Mouse (Mus musculus): ENCODE data around the gene Ppcdc. TPM values are rescaled to one million over a fixed set of nuclear protein-coding genes. Genes with fewer than 3 reads are reported as not detected.
A peak's percentile ranks its signal among the peaks of the same experiment; 100 is the strongest.

Ppcdc gene
- polyA plus RNA-seq, 1 experiment from 2014 or later: 35.2 TPM

GRCm38 (mm10) chr9:57452624-57453462 is 12.9 kb upstream of the Ppcdc start:
- no peak for TF ChIP-seq CTCF (IDR thresholded peaks at IDR 0.05)
- in situ Hi-C loops (cut with MboI; ENCODE audit: low pct_unique_long_range_greater_than_20kb): no loop called here
- DNase-seq (ENCODE audit: low read depth, low spot score) (no peak), ATAC-seq (no peak)
- ChIA-PET CTCF (no interaction called here), POLR2A (no interaction called here)
- no peaks in the 10 kb centered on the region for H3K27me3 ChIP-seq

GRCm38 (mm10) chr9:57449715-57450114 is 9.8 kb upstream of the Ppcdc start:
- DNase-seq (ENCODE audit: low read depth, low spot score) (no peak), ATAC-seq (no peak)
- no peaks in the 10 kb centered on the region for H3K27me3 ChIP-seq
- in situ Hi-C loops (cut with MboI; ENCODE audit: low pct_unique_long_range_greater_than_20kb): loop anchor here (25.0 kb wide), 1 partner anchor 512 kb away; the partner anchor contains the start of genes Imp3 and Snx33
- peak; percentile 54 for TF ChIP-seq CTCF (IDR thresholded peaks at IDR 0.05)
- CTCF ChIA-PET: interaction anchor here (0.7 to 1.5 kb wide), 3 partner anchors 11 to 190 kb away, joined by 3 to 4 read pairs (median 3); no protein-coding TSS in a partner anchor
- POLR2A ChIA-PET: no interaction called here

GRCm38 (mm10) chr9:57440620-57441019 is 696 bp upstream of the Ppcdc start:
- POLR2A ChIA-PET: interaction anchor here (1.3 kb wide), 1 partner anchor 17 kb away, joined by 3 read pairs; no protein-coding TSS in a partner anchor
- TF ChIP-seq CTCF (IDR thresholded peaks at IDR 0.05): no peak
- in situ Hi-C loops (cut with MboI; ENCODE audit: low pct_unique_long_range_greater_than_20kb): loop anchor here (25.0 kb wide), 1 partner anchor 503 kb away; the partner anchor contains the start of genes Imp3 and Snx33
- no peak for ATAC-seq
- no peak for DNase-seq (ENCODE audit: low read depth, low spot score)
- CTCF ChIA-PET: no interaction called here
- no peaks in the 10 kb centered on the region for H3K27me3 ChIP-seq

GRCm38 (mm10) chr9:57439083-57439482 is 841 bp downstream of the Ppcdc start:
- ATAC-seq (peak; percentile 33), DNase-seq (ENCODE audit: low read depth, low spot score) (no peak)
- POLR2A ChIA-PET: interaction anchor here (0.6 to 1.1 kb wide), 3 partner anchors 21 to 502 kb away, joined by 3 to 4 read pairs (median 3); partner anchors contain the start of gene 1700017B05Rik
- no peaks in the 10 kb centered on the region for H3K27me3 ChIP-seq
- in situ Hi-C loops (cut with MboI; ENCODE audit: low pct_unique_long_range_greater_than_20kb): loop anchor here (10.0 to 25.0 kb wide), 2 partner anchors 284 to 502 kb away; partner anchors contain the start of genes Commd4, Imp3 and Snx33
- TF ChIP-seq CTCF (IDR thresholded peaks at IDR 0.05): no peak
- CTCF ChIA-PET: interaction anchor here (1.9 kb wide), 1 partner anchor 180 kb away, joined by 4 read pairs; no protein-coding TSS in a partner anchor

- ChIA-PET CTCF (interaction anchor here (0.6 to 2.1 kb wide), 5 partner anchors 10 to 229 kb away, joined by 3 to 5 read pairs (median 4); partner anchors contain the start of gene 1700017B05Rik), POLR2A (interaction anchor here (0.7 to 0.8 kb wide), 2 partner anchors 176 to 512 kb away, joined by 3 read pairs; partner anchors contain the start of gene 1700017B05Rik)
- DNase-seq (ENCODE audit: low read depth, low spot score) (no peak), ATAC-seq (no peak)
- TF ChIP-seq CTCF (IDR thresholded peaks at IDR 0.05): no peak
- H3K27me3 ChIP-seq: no peaks in the 10 kb centered on the region
- in situ Hi-C loops (cut with MboI; ENCODE audit: low pct_unique_long_range_greater_than_20kb): loop anchor here (10.0 to 25.0 kb wide), 2 partner anchors 283 to 501 kb away; partner anchors contain the start of genes Commd4, Imp3 and Snx33
These were observed 1.9 kb downstream of the Ppcdc start for GRCm38 (mm10) chr9:57437896-57438614.

DNA sequence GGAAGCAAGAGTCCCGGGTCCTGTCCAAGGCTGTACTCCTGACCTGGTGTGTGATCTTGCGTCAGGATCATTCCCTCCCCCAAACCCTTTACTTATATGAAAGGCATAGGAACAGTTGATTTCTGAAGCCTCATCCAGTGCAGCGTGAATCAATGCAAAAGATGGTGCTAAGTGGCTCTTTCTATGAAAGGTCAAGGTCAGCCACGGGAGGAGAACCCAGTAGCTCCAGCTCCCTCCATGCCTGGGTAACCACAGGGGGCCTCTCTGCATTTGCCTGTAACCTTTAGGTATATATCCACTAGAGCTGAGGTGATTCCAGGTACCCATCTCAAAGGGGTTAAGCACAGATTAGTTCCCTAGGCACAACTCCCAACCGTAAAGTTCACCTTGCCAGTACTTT is 3.8 kb downstream of the Ppcdc start:
- H3K27me3 ChIP-seq: no peaks in the 10 kb centered on the region
- in situ Hi-C loops (cut with MboI; ENCODE audit: low pct_unique_long_range_greater_than_20kb): loop anchor here (10.0 to 25.0 kb wide), 2 partner anchors 281 to 499 kb away; partner anchors contain the start of genes Commd4, Imp3 and Snx33
- no peak for DNase-seq (ENCODE audit: low read depth, low spot score)
- TF ChIP-seq CTCF (IDR thresholded peaks at IDR 0.05): no peak
- POLR2A ChIA-PET: no interaction called here
- no peak for ATAC-seq
- CTCF ChIA-PET: interaction anchor here (0.9 to 2.1 kb wide), 2 partner anchors 8 to 177 kb away, joined by 3 to 4 read pairs; no protein-coding TSS in a partner anchor

GRCm38 (mm10) chr9:57434405-57435165 is 5.3 kb downstream of the Ppcdc start:
- no peaks in the 10 kb centered on the region for H3K27me3 ChIP-seq
- no peak for TF ChIP-seq CTCF (IDR thresholded peaks at IDR 0.05)
- DNase-seq (ENCODE audit: low read depth, low spot score) (no peak), ATAC-seq (no peak)
- in situ Hi-C loops (cut with MboI; ENCODE audit: low pct_unique_long_range_greater_than_20kb): loop anchor here (5.0 to 25.0 kb wide), 3 partner anchors 172 to 497 kb away; partner anchors contain the start of genes 1700017B05Rik, Commd4, Imp3 and Snx33
- POLR2A ChIA-PET: interaction anchor here (0.7 kb wide), 1 partner anchor 224 kb away, joined by 3 read pairs; no protein-coding TSS in a partner anchor
- CTCF ChIA-PET: interaction anchor here (0.7 to 1.4 kb wide), 2 partner anchors 83 to 173 kb away, joined by 4 to 5 read pairs; partner anchors contain the start of gene 1700017B05Rik

- ATAC-seq (peak; percentile 65), DNase-seq (ENCODE audit: low read depth, low spot score) (peak; percentile 94)
- no peaks in the 10 kb centered on the region for H3K27me3 ChIP-seq
- peak; percentile 98 for TF ChIP-seq CTCF (IDR thresholded peaks at IDR 0.05)
- POLR2A ChIA-PET: interaction anchor here (0.7 to 2.5 kb wide), 3 partner anchors 79 to 176 kb away, joined by 3 to 13 read pairs (median 4); partner anchors contain the start of gene 1700017B05Rik
- in situ Hi-C loops (cut with MboI; ENCODE audit: low pct_unique_long_range_greater_than_20kb): loop anchor here (5.0 to 25.0 kb wide), 3 partner anchors 171 to 496 kb away; partner anchors contain the start of genes 1700017B05Rik, Commd4, Imp3 and Snx33
- CTCF ChIA-PET: interaction anchor here (0.6 to 1.5 kb wide), 6 partner anchors 12 to 506 kb away, joined by 3 to 5 read pairs (median 3); partner anchors contain the start of genes 1700017B05Rik, Sin3a and Snx33
These were observed 6.6 kb downstream of the Ppcdc start for GRCm38 (mm10) chr9:57433097-57434032.

All from Patski (cell line).